Mouse (Mus musculus) hindbrain, postnatal 0 days (tissue): Measurements from ENCODE around the gene Dcaf1. TPM values are rescaled to one million over a fixed set of nuclear protein-coding genes. Genes with fewer than 3 reads are reported as not detected.

Experiments used
- ATAC-seq: fragments of 200-750 bp; cut with Nextera tagmentation; 2 replicates; pipeline ENCODE4 v1.8.0; 2017; ENCODE audit warnings: mild to moderate bottlenecking, moderate TSS enrichment, moderate library complexity
- DNase-seq: peaks from one replicate; pipeline ENCODE4 v3.0.0-alpha.2; 2015; ENCODE audit warnings: low spot score
- H3K27ac ChIP-seq: fragments of 300-500 bp; sonication (generic); 2 replicates; pipeline ENCODE4 v1.5.1; 2014; ENCODE audit warnings: mild to moderate bottlenecking
- H3K27me3 ChIP-seq: fragments of 300-500 bp; sonication (generic); 2 replicates; pipeline ENCODE4 v1.6.1; 2014; ENCODE audit warnings: low read length, mixed read lengths; ENCODE audit not compliant: insufficient read depth
- H3K36me3 ChIP-seq: fragments of 300-500 bp; sonication (generic); 2 replicates; pipeline ENCODE4 v1.6.1; 2014; ENCODE audit warnings: low read length, mixed read lengths; ENCODE audit not compliant: insufficient read depth
- H3K4me1 ChIP-seq: fragments of 300-500 bp; sonication (generic); 2 replicates; pipeline ENCODE4 v1.6.1; 2014; ENCODE audit warnings: antibody characterized with exemption, low read length, mixed read lengths; ENCODE audit not compliant: insufficient read depth
- H3K4me2 ChIP-seq: fragments of 300-500 bp; sonication (generic); 2 replicates; pipeline ENCODE4 v1.6.1; 2014; ENCODE audit warnings: low read depth, mild to moderate bottlenecking, low read length, moderate library complexity, mixed read lengths
- H3K4me3 ChIP-seq: fragments of 300-500 bp; sonication (generic); 2 replicates; pipeline ENCODE4 v1.5.1; 2014; ENCODE audit warnings: low read length
- H3K9ac ChIP-seq: fragments of 300-500 bp; sonication (generic); replicated peaks from 2 replicates; pipeline ENCODE4 v1.6.1; 2014; ENCODE audit warnings: mild to moderate bottlenecking, low read length, moderate library complexity, mixed read lengths
- H3K9me3 ChIP-seq: fragments of 300-500 bp; sonication (generic); 2 replicates; pipeline ENCODE4 v1.6.1; 2016; ENCODE audit warnings: low read length, mixed read lengths
- CTCF ChIP-seq: IDR thresholded peaks from 2 replicates; pipeline ENCODE4 v1.5.1; 2016; ENCODE audit warnings: antibody characterized with exemption, control low read depth, low read depth
- WGBS: fragments of 180-500 bp; shearing (Covaris S2); extraction: QIAGEN DNeasy Blood & Tissue Kit; methylation state at CpG from one replicate; pipeline ENCODE4 v1.1.7; 2014; 5-methylcytosine and 5-hydroxymethylcytosine counted together
- polyA plus RNA-seq: library from polyadenylated mRNA; unstranded; fragments of >200 nt; fragmentation: Nextera tagmentation; extraction: Ambion mirVana; gene quantifications from 2 replicates; pipeline ENCODE4 v1.2.1, GENCODE M21; 2015
- total RNA-seq: library from RNA; depleted of rRNA; stranded (reverse); fragments of >200 nt; gene quantifications from 2 replicates; pipeline ENCODE4 v1.2.3, GENCODE M21; 2014

Gene Dcaf1
- total and polyA plus RNA-seq, 2 experiments from 2014 or later, result 7.4 to 18.3 TPM

GRCm38 (mm10) chr9:106787979-106788811 lies 33.5 kb upstream of the Dcaf1 start:
- TF ChIP-seq CTCF, result no peak
- DNase-seq (no peak), ATAC-seq (no peak; the same call in 1 of the 2 replicates)
- peak overlapping the region; percentile 86 for H3K4me2 ChIP-seq
- no peaks in the 10 kb centered on the region for H3K9me3 ChIP-seq
- peak overlapping the region; percentile 93 for H3K27ac ChIP-seq
- no peaks in the 10 kb centered on the region; the same call in 1 of the 2 replicates for H3K4me1 ChIP-seq
- peak overlapping the region; percentile 98 for H3K9ac ChIP-seq
- no peaks in the 10 kb centered on the region for H3K27me3 ChIP-seq
- peak overlapping the region; percentile 100 for H3K4me3 ChIP-seq
- WGBS, result 7% methylated on average over 23 of the region's 23 CpGs
- H3K36me3 ChIP-seq, result no peaks in the 10 kb centered on the region

GRCm38 (mm10) chr9:106788812-106789321 lies 32.8 kb upstream of the Dcaf1 start, which contains the start of gene Rad54l2:
TSS of gene Rad54l2 (minus strand) at chr9:106789194.
- peak within 1 kb of the TSS; percentile 100 for H3K4me3 ChIP-seq
- peak within 1 kb of the TSS; percentile 86 for H3K4me2 ChIP-seq
- WGBS, result under 1% methylated on average over 32 of the region's 49 CpGs

GRCm38 (mm10) chr9:106789363-106789762 lies 32.3 kb upstream of the Dcaf1 start:
- 11% methylated on average over 10 of the region's 10 CpGs for WGBS
- DNase-seq (no peak), ATAC-seq (no peak)
- Histone ChIP-seq H3K4me1 (no peaks in the 10 kb centered on the region; the same call in 1 of the 2 replicates), H3K36me3 (no peaks in the 10 kb centered on the region), H3K27ac (peak overlapping the region; percentile 93), H3K4me3 (peak overlapping the region; percentile 100), H3K9me3 (no peaks in the 10 kb centered on the region), H3K4me2 (peak overlapping the region; percentile 86), H3K27me3 (no peaks in the 10 kb centered on the region), H3K9ac (peak overlapping the region; percentile 98)
- TF ChIP-seq CTCF, result no peak

More at GRCm38 (mm10) chr9:106788812-106789321, 32.8 kb upstream of the Dcaf1 start, which contains the start of gene Rad54l2:
- DNase-seq, result peak; percentile 91
- Histone ChIP-seq H3K9ac (peak within 1 kb of the TSS; percentile 98), H3K27ac (peak within 1 kb of the TSS; percentile 93), H3K4me1 (no peaks in the 10 kb centered on the region; the same call in 1 of the 2 replicates), H3K27me3 (no peaks in the 10 kb centered on the region), H3K9me3 (no peaks in the 10 kb centered on the region), H3K36me3 (no peaks in the 10 kb centered on the region)
- TF ChIP-seq CTCF, result no peak; the same call in 1 of the 2 replicates
- peak; percentile 92 for ATAC-seq

GRCm38 (mm10) chr9:106790831-106791230 lies 30.8 kb upstream of the Dcaf1 start:
- Histone ChIP-seq H3K27ac (no peak overlapping the region), H3K27me3 (no peaks in the 10 kb centered on the region), H3K4me3 (no peak overlapping the region), H3K36me3 (no peaks in the 10 kb centered on the region), H3K9me3 (no peaks in the 10 kb centered on the region), H3K9ac (no peak overlapping the region), H3K4me2 (no peak overlapping the region), H3K4me1 (no peaks in the 10 kb centered on the region; the same call in 1 of the 2 replicates)
- 69% methylated on average over 6 of the region's 6 CpGs for WGBS
- DNase-seq (no peak), ATAC-seq (no peak)
- no peak for TF ChIP-seq CTCF

GRCm38 (mm10) chr9:106806503-106806902 lies 15.2 kb upstream of the Dcaf1 start:
- no peaks in the 10 kb centered on the region for H3K27me3 ChIP-seq
- H3K27ac ChIP-seq, result no peak overlapping the region
- no peak overlapping the region for H3K9ac ChIP-seq
- peaks cover 12% of the 10 kb centered on the region; the same call in 1 of the 2 replicates for H3K9me3 ChIP-seq
- no peaks in the 10 kb centered on the region for H3K36me3 ChIP-seq
- whole genome bisulfite sequencing, result 80% methylated on average over 4 of the region's 4 CpGs
- H3K4me3 ChIP-seq, result no peak overlapping the region
- TF ChIP-seq CTCF, result no peak
- ATAC-seq, result no peak
- H3K4me1 ChIP-seq, result no peaks in the 10 kb centered on the region
- no peak for DNase-seq
- no peak overlapping the region for H3K4me2 ChIP-seq

GRCm38 (mm10) chr9:106818191-106818590 lies 3.5 kb upstream of the Dcaf1 start:
- Histone ChIP-seq H3K4me1 (0 out of 2 replicates have a peak, but pooled peaks cover 2% of the 10 kb centered on the region), H3K27ac (no peak overlapping the region), H3K4me2 (no peak overlapping the region), H3K27me3 (no peaks in the 10 kb centered on the region), H3K9me3 (no peaks in the 10 kb centered on the region), H3K9ac (no peak overlapping the region), H3K36me3 (no peaks in the 10 kb centered on the region), H3K4me3 (no peak overlapping the region)
- TF ChIP-seq CTCF, result no peak
- no peak for ATAC-seq
- 78% methylated on average over 6 of the region's 6 CpGs for WGBS
- no peak for DNase-seq
